Mouse (Mus musculus): ENCODE measurements around the gene Slain1. TPM values are rescaled to one million over a fixed set of nuclear protein-coding genes. Genes with fewer than 3 reads are reported as not detected.

The Slain1 gene
- polyA plus RNA-seq, 1 experiment from 2014 or later, result 17.1 TPM

DNA sequence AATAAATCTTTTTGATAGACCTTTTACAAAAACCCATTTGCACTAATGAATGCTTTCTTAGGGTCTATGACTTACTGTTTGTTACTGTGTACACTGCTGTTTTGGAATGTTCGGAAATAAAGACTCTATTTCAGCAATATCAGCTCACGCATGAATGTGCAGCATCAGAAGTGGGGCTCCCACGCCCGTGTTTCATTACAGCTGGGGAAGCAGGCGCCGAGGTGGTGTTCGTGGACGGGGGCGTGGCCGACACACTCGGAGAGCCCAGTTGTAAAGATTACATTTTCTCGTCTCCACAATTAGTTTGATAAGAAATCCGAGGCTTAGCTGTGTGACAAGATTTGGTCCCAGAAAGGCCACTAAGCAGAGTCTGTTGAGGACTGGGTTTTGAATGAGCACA lies 54.7 kb downstream of the Slain1 start:
- Histone ChIP-seq H3K36me3 (ENCODE audit: control insufficient read depth, insufficient read depth, low read length) (peaks cover 2% of the 10 kb centered on the region), H3K4me2 (ENCODE audit: low read depth, low read length, severe bottlenecking) (no peak overlapping the region), H3K27ac (ENCODE audit: low read depth, low read length) (no peak overlapping the region), H3K9ac (ENCODE audit: low read length) (no peak overlapping the region), H3K4me3 (ENCODE audit: low read depth, low read length) (no peak overlapping the region), H3K9me3 (ENCODE audit: control insufficient read depth, low read length) (no peaks in the 10 kb centered on the region), H3K27me3 (ENCODE audit: control insufficient read depth, insufficient read depth, low read length) (no peaks in the 10 kb centered on the region), H3K4me1 (replicated peaks; ENCODE audit: control insufficient read depth, insufficient read depth, low read length) (no peaks in the 10 kb centered on the region)
- WGBS, result 74% methylated on average over 13 of the region's 13 CpGs
- ATAC-seq (replicated peaks; ENCODE audit: low FRiP score) (no peak), DNase-seq (ENCODE audit: low spot score) (no peak)

GRCm38 (mm10) chr14:103706347-103706746 lies 56.3 kb downstream of the Slain1 start:
- H3K9me3 ChIP-seq (ENCODE audit: control insufficient read depth, low read length), result no peaks in the 10 kb centered on the region
- no peak overlapping the region for H3K9ac ChIP-seq (ENCODE audit: low read length)
- ATAC-seq (replicated peaks; ENCODE audit: low FRiP score) (no peak), DNase-seq (ENCODE audit: low spot score) (no peak)
- no peak overlapping the region for H3K27ac ChIP-seq (ENCODE audit: low read depth, low read length)
- no peaks in the 10 kb centered on the region for H3K27me3 ChIP-seq (ENCODE audit: control insufficient read depth, insufficient read depth, low read length)
- peaks cover 2% of the 10 kb centered on the region for H3K36me3 ChIP-seq (ENCODE audit: control insufficient read depth, insufficient read depth, low read length)
- H3K4me2 ChIP-seq (ENCODE audit: low read depth, low read length, severe bottlenecking), result no peak overlapping the region
- H3K4me3 ChIP-seq (ENCODE audit: low read depth, low read length), result no peak overlapping the region
- 93% methylated on average over 6 of the region's 6 CpGs for WGBS
- no peaks in the 10 kb centered on the region for H3K4me1 ChIP-seq (replicated peaks; ENCODE audit: control insufficient read depth, insufficient read depth, low read length)

DNA sequence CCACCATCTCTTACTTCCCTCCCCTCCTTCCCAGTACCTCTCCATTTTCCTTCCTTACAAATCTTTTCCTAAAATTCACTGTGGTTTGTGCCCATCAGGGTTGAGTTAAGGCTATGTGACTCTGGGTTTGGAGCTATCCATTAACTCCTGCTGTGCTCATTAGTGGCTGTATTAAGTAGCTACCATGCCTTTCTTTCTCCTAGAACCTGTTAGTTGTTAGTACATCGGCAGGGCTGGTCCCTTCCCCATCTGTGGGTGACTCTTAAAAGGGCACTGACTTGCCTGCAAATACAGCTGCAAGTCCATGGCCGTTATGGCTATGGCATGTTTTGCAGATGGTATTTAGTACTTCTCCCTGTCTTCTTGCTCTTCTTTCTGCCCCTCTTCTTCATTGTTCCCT lies 58.6 kb downstream of the Slain1 start:
- ATAC-seq (replicated peaks; ENCODE audit: low FRiP score) (no peak), DNase-seq (ENCODE audit: low spot score) (no peak)
- Histone ChIP-seq H3K4me3 (ENCODE audit: low read depth, low read length) (no peak overlapping the region), H3K27ac (ENCODE audit: low read depth, low read length) (no peak overlapping the region), H3K36me3 (ENCODE audit: control insufficient read depth, insufficient read depth, low read length) (no peaks in the 10 kb centered on the region; the same call in none of the 2 replicates), H3K4me2 (ENCODE audit: low read depth, low read length, severe bottlenecking) (no peak overlapping the region), H3K27me3 (ENCODE audit: control insufficient read depth, insufficient read depth, low read length) (no peaks in the 10 kb centered on the region), H3K4me1 (replicated peaks; ENCODE audit: control insufficient read depth, insufficient read depth, low read length) (no peaks in the 10 kb centered on the region), H3K9me3 (ENCODE audit: control insufficient read depth, low read length) (no peaks in the 10 kb centered on the region), H3K9ac (ENCODE audit: low read length) (no peak overlapping the region)
- 67% methylated on average over 2 of the region's 2 CpGs for WGBS

- Histone ChIP-seq H3K9ac (ENCODE audit: low read length) (no peak overlapping the region), H3K4me2 (ENCODE audit: low read depth, low read length, severe bottlenecking) (no peak overlapping the region), H3K36me3 (ENCODE audit: control insufficient read depth, insufficient read depth, low read length) (no peaks in the 10 kb centered on the region; the same call in 1 of the 2 replicates), H3K27me3 (ENCODE audit: control insufficient read depth, insufficient read depth, low read length) (no peaks in the 10 kb centered on the region), H3K4me3 (ENCODE audit: low read depth, low read length) (no peak overlapping the region), H3K27ac (ENCODE audit: low read depth, low read length) (no peak overlapping the region), H3K9me3 (ENCODE audit: control insufficient read depth, low read length) (no peaks in the 10 kb centered on the region), H3K4me1 (replicated peaks; ENCODE audit: control insufficient read depth, insufficient read depth, low read length) (no peaks in the 10 kb centered on the region)
- no peak for ATAC-seq (replicated peaks; ENCODE audit: low FRiP score)
- 93% methylated on average over 11 of the region's 11 CpGs for WGBS
- no peak for DNase-seq (ENCODE audit: low spot score)
Measured at GRCm38 (mm10) chr14:103709261-103709660, 59.2 kb downstream of the Slain1 start.

GRCm38 (mm10) chr14:103712986-103713385 lies 63.0 kb downstream of the Slain1 start:
- 96% methylated on average over 5 of the region's 5 CpGs for WGBS
- H3K27ac ChIP-seq (ENCODE audit: low read depth, low read length), result no peak overlapping the region
- no peaks in the 10 kb centered on the region for H3K4me1 ChIP-seq (replicated peaks; ENCODE audit: control insufficient read depth, insufficient read depth, low read length)
- H3K4me2 ChIP-seq (ENCODE audit: low read depth, low read length, severe bottlenecking), result no peak overlapping the region
- no peak overlapping the region for H3K9ac ChIP-seq (ENCODE audit: low read length)
- no peaks in the 10 kb centered on the region for H3K27me3 ChIP-seq (ENCODE audit: control insufficient read depth, insufficient read depth, low read length)
- no peak overlapping the region for H3K4me3 ChIP-seq (ENCODE audit: low read depth, low read length)
- no peaks in the 10 kb centered on the region for H3K9me3 ChIP-seq (ENCODE audit: control insufficient read depth, low read length)
- DNase-seq (ENCODE audit: low spot score) (no peak), ATAC-seq (replicated peaks; ENCODE audit: low FRiP score) (no peak)
- H3K36me3 ChIP-seq (ENCODE audit: control insufficient read depth, insufficient read depth, low read length), result no peaks in the 10 kb centered on the region

- WGBS, result 42% methylated on average over 5 of the region's 5 CpGs
Measured at GRCm38 (mm10) chr14:103717516-103717915, 67.5 kb downstream of the Slain1 start.

GRCm38 (mm10) chr14:103717979-103718378 lies 68.0 kb downstream of the Slain1 start:
- ATAC-seq (replicated peaks; ENCODE audit: low FRiP score), result no peak
- no peaks in the 10 kb centered on the region for H3K36me3 ChIP-seq (ENCODE audit: control insufficient read depth, insufficient read depth, low read length)
- H3K9ac ChIP-seq (ENCODE audit: low read length), result no peak overlapping the region
- no peaks in the 10 kb centered on the region for H3K27me3 ChIP-seq (ENCODE audit: control insufficient read depth, insufficient read depth, low read length)
- DNase-seq (ENCODE audit: low spot score), result no peak
- H3K27ac ChIP-seq (ENCODE audit: low read depth, low read length), result no peak overlapping the region
- no peak overlapping the region for H3K4me2 ChIP-seq (ENCODE audit: low read depth, low read length, severe bottlenecking)
- no peak overlapping the region for H3K4me3 ChIP-seq (ENCODE audit: low read depth, low read length)
- H3K9me3 ChIP-seq (ENCODE audit: control insufficient read depth, low read length), result no peaks in the 10 kb centered on the region
- H3K4me1 ChIP-seq (replicated peaks; ENCODE audit: control insufficient read depth, insufficient read depth, low read length), result peaks cover 9% of the 10 kb centered on the region; the same call in 1 of the 2 replicates
- 72% methylated on average over 5 of the region's 5 CpGs for WGBS

More at GRCm38 (mm10) chr14:103717516-103717915, 67.5 kb downstream of the Slain1 start:
- Histone ChIP-seq H3K4me1 (replicated peaks; ENCODE audit: control insufficient read depth, insufficient read depth, low read length) (peaks cover 9% of the 10 kb centered on the region; the same call in 1 of the 2 replicates), H3K27ac (ENCODE audit: low read depth, low read length) (no peak overlapping the region), H3K9me3 (ENCODE audit: control insufficient read depth, low read length) (no peaks in the 10 kb centered on the region), H3K4me3 (ENCODE audit: low read depth, low read length) (no peak overlapping the region), H3K27me3 (ENCODE audit: control insufficient read depth, insufficient read depth, low read length) (no peaks in the 10 kb centered on the region), H3K9ac (ENCODE audit: low read length) (no peak overlapping the region), H3K4me2 (ENCODE audit: low read depth, low read length, severe bottlenecking) (no peak overlapping the region), H3K36me3 (ENCODE audit: control insufficient read depth, insufficient read depth, low read length) (no peaks in the 10 kb centered on the region)
- ATAC-seq (replicated peaks; ENCODE audit: low FRiP score) (no peak), DNase-seq (ENCODE audit: low spot score) (peak; percentile 65)

DNA sequence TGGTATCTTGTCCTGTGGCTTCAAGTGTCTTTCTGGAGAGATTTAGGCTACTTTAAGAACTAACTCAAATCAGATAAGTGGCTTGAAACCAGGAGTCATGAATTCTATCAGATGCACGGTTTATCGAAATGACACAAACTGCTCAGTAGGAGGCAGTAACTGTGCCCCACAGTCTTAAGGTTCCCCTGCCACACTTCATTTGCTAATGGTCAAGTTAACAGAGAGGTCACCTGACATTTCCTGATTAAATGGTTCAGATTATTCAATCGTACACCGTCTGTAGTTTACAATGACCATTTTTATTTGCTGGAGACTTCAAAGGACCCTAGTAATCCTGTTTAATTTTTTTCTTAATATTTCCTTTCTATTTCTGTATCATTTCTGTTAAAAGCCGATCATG lies 68.4 kb downstream of the Slain1 start:
- 38% methylated on average over 5 of the region's 5 CpGs for WGBS
- no peak for DNase-seq (ENCODE audit: low spot score)
- H3K27ac ChIP-seq (ENCODE audit: low read depth, low read length), result no peak overlapping the region
- no peak for ATAC-seq (replicated peaks; ENCODE audit: low FRiP score)
- H3K9me3 ChIP-seq (ENCODE audit: control insufficient read depth, low read length), result no peaks in the 10 kb centered on the region
- no peak overlapping the region for H3K9ac ChIP-seq (ENCODE audit: low read length)
- H3K4me3 ChIP-seq (ENCODE audit: low read depth, low read length), result no peak overlapping the region
- peaks cover 9% of the 10 kb centered on the region; the same call in 1 of the 2 replicates for H3K4me1 ChIP-seq (replicated peaks; ENCODE audit: control insufficient read depth, insufficient read depth, low read length)
- no peak overlapping the region for H3K4me2 ChIP-seq (ENCODE audit: low read depth, low read length, severe bottlenecking)
- H3K36me3 ChIP-seq (ENCODE audit: control insufficient read depth, insufficient read depth, low read length), result no peaks in the 10 kb centered on the region
- H3K27me3 ChIP-seq (ENCODE audit: control insufficient read depth, insufficient read depth, low read length), result no peaks in the 10 kb centered on the region

- H3K9ac ChIP-seq (ENCODE audit: low read length), result peak overlapping the region; percentile 17; the same call in 1 of the 2 replicates
- H3K4me3 ChIP-seq (ENCODE audit: low read depth, low read length), result no peak overlapping the region
- H3K27me3 ChIP-seq (ENCODE audit: control insufficient read depth, insufficient read depth, low read length), result no peaks in the 10 kb centered on the region
- ATAC-seq (replicated peaks; ENCODE audit: low FRiP score) (peak; percentile 84), DNase-seq (ENCODE audit: low spot score) (peak; percentile 88)
- H3K36me3 ChIP-seq (ENCODE audit: control insufficient read depth, insufficient read depth, low read length), result no peaks in the 10 kb centered on the region
- H3K4me2 ChIP-seq (ENCODE audit: low read depth, low read length, severe bottlenecking), result peak overlapping the region; percentile 32
- 21% methylated on average over 15 of the region's 15 CpGs for WGBS
- peaks cover 9% of the 10 kb centered on the region; the same call in 1 of the 2 replicates for H3K4me1 ChIP-seq (replicated peaks; ENCODE audit: control insufficient read depth, insufficient read depth, low read length)
- 0 out of 2 replicates have a peak overlapping the region, but pooled peaks have one; percentile 25 for H3K27ac ChIP-seq (ENCODE audit: low read depth, low read length)
- H3K9me3 ChIP-seq (ENCODE audit: control insufficient read depth, low read length), result no peaks in the 10 kb centered on the region
Measured at GRCm38 (mm10) chr14:103718836-103719575, 69.0 kb downstream of the Slain1 start.

Data from forebrain, embryonic 11.5 days (tissue).